Mouse (Mus musculus): ENCODE measurements around the gene Plekhg3. TPM values are rescaled to one million over a fixed set of nuclear protein-coding genes. Genes with fewer than 3 reads are reported as not detected.

The Plekhg3 gene
- polyA plus RNA-seq, 1 experiment from 2014 or later: 8.8 TPM

GRCm38 (mm10) chr12:76572261-76573251, 41.9 kb downstream of the Plekhg3 start:
- WGBS: 82% methylated on average over 27 of the region's 27 CpGs
- no peaks in the 10 kb centered on the region for H3K9me3 ChIP-seq (ENCODE audit: control insufficient read depth, low read length)
- no peaks in the 10 kb centered on the region for H3K27me3 ChIP-seq (replicated peaks; ENCODE audit: control insufficient read depth, insufficient read depth, low read length)
- no peak overlapping the region for H3K27ac ChIP-seq (ENCODE audit: low read length)
- no peak overlapping the region for H3K4me2 ChIP-seq (ENCODE audit: low read depth, low read length)
- 0 out of 2 replicates have a peak, but pooled peaks cover under 1% of the 10 kb centered on the region for H3K4me1 ChIP-seq (ENCODE audit: control insufficient read depth, insufficient read depth, low read length)
- H3K4me3 ChIP-seq (ENCODE audit: low read length): no peak overlapping the region
- H3K36me3 ChIP-seq (ENCODE audit: control insufficient read depth, insufficient read depth, low read length): peaks cover 20% of the 10 kb centered on the region
- no peak for ATAC-seq
- H3K9ac ChIP-seq (ENCODE audit: low read depth, low read length): no peak overlapping the region

- Histone ChIP-seq H3K27ac (ENCODE audit: low read length) (no peak overlapping the region), H3K4me2 (ENCODE audit: low read depth, low read length) (no peak overlapping the region), H3K4me1 (ENCODE audit: control insufficient read depth, insufficient read depth, low read length) (0 out of 2 replicates have a peak, but pooled peaks cover 8% of the 10 kb centered on the region), H3K9ac (ENCODE audit: low read depth, low read length) (no peak overlapping the region), H3K4me3 (ENCODE audit: low read length) (no peak overlapping the region), H3K9me3 (ENCODE audit: control insufficient read depth, low read length) (no peaks in the 10 kb centered on the region), H3K27me3 (replicated peaks; ENCODE audit: control insufficient read depth, insufficient read depth, low read length) (no peaks in the 10 kb centered on the region), H3K36me3 (ENCODE audit: control insufficient read depth, insufficient read depth, low read length) (peaks cover 19% of the 10 kb centered on the region)
- ATAC-seq: no peak
- WGBS: 91% methylated on average over 6 of the region's 6 CpGs
Measured at GRCm38 (mm10) chr12:76573381-76573780, 42.7 kb downstream of the Plekhg3 start.

- Histone ChIP-seq H3K4me2 (ENCODE audit: low read depth, low read length) (no peak overlapping the region), H3K27me3 (replicated peaks; ENCODE audit: control insufficient read depth, insufficient read depth, low read length) (no peaks in the 10 kb centered on the region), H3K4me3 (ENCODE audit: low read length) (no peak overlapping the region), H3K9ac (ENCODE audit: low read depth, low read length) (no peak overlapping the region), H3K36me3 (ENCODE audit: control insufficient read depth, insufficient read depth, low read length) (peaks cover 17% of the 10 kb centered on the region), H3K9me3 (ENCODE audit: control insufficient read depth, low read length) (no peaks in the 10 kb centered on the region), H3K4me1 (ENCODE audit: control insufficient read depth, insufficient read depth, low read length) (0 out of 2 replicates have a peak, but pooled peaks cover 10% of the 10 kb centered on the region), H3K27ac (ENCODE audit: low read length) (no peak overlapping the region)
- ATAC-seq: no peak
- WGBS: 94% methylated on average over 6 of the region's 6 CpGs
Measured at GRCm38 (mm10) chr12:76574815-76575214, 44.1 kb downstream of the Plekhg3 start.

GRCm38 (mm10) chr12:76576061-76576460, 45.4 kb downstream of the Plekhg3 start:
- Histone ChIP-seq H3K4me2 (ENCODE audit: low read depth, low read length) (no peak overlapping the region), H3K4me1 (ENCODE audit: control insufficient read depth, insufficient read depth, low read length) (0 out of 2 replicates have a peak, but pooled peaks cover 10% of the 10 kb centered on the region), H3K9ac (ENCODE audit: low read depth, low read length) (no peak overlapping the region), H3K9me3 (ENCODE audit: control insufficient read depth, low read length) (no peaks in the 10 kb centered on the region), H3K4me3 (ENCODE audit: low read length) (no peak overlapping the region), H3K27me3 (replicated peaks; ENCODE audit: control insufficient read depth, insufficient read depth, low read length) (no peaks in the 10 kb centered on the region), H3K27ac (ENCODE audit: low read length) (no peak overlapping the region), H3K36me3 (ENCODE audit: control insufficient read depth, insufficient read depth, low read length) (peaks cover 17% of the 10 kb centered on the region)
- WGBS: 91% methylated on average over 9 of the region's 9 CpGs
- ATAC-seq: no peak

- Histone ChIP-seq H3K4me2 (ENCODE audit: low read depth, low read length) (no peak overlapping the region), H3K9ac (ENCODE audit: low read depth, low read length) (no peak overlapping the region), H3K4me1 (ENCODE audit: control insufficient read depth, insufficient read depth, low read length) (0 out of 2 replicates have a peak, but pooled peaks cover 10% of the 10 kb centered on the region), H3K9me3 (ENCODE audit: control insufficient read depth, low read length) (no peaks in the 10 kb centered on the region), H3K36me3 (ENCODE audit: control insufficient read depth, insufficient read depth, low read length) (peaks cover 17% of the 10 kb centered on the region), H3K27me3 (replicated peaks; ENCODE audit: control insufficient read depth, insufficient read depth, low read length) (no peaks in the 10 kb centered on the region), H3K27ac (ENCODE audit: low read length) (no peak overlapping the region), H3K4me3 (ENCODE audit: low read length) (no peak overlapping the region)
- ATAC-seq: no peak
- 94% methylated on average over 8 of the region's 8 CpGs for WGBS
Measured at GRCm38 (mm10) chr12:76576806-76577205, 46.1 kb downstream of the Plekhg3 start.

- H3K4me3 ChIP-seq (ENCODE audit: low read length): no peak overlapping the region
- no peaks in the 10 kb centered on the region for H3K27me3 ChIP-seq (replicated peaks; ENCODE audit: control insufficient read depth, insufficient read depth, low read length)
- H3K9me3 ChIP-seq (ENCODE audit: control insufficient read depth, low read length): no peaks in the 10 kb centered on the region
- 87% methylated on average over 16 of the region's 16 CpGs for WGBS
- H3K9ac ChIP-seq (ENCODE audit: low read depth, low read length): no peak overlapping the region
- peaks cover 16% of the 10 kb centered on the region for H3K36me3 ChIP-seq (ENCODE audit: control insufficient read depth, insufficient read depth, low read length)
- peak overlapping the region; percentile 40; the same call in 1 of the 2 replicates for H3K27ac ChIP-seq (ENCODE audit: low read length)
- peaks cover 16% of the 10 kb centered on the region; the same call in 1 of the 2 replicates for H3K4me1 ChIP-seq (ENCODE audit: control insufficient read depth, insufficient read depth, low read length)
- peak; percentile 49; the same call in 1 of the 2 replicates for ATAC-seq
- no peak overlapping the region for H3K4me2 ChIP-seq (ENCODE audit: low read depth, low read length)
Measured at GRCm38 (mm10) chr12:76577858-76578257, 47.2 kb downstream of the Plekhg3 start.

- peaks cover 20% of the 10 kb centered on the region; the same call in 1 of the 2 replicates for H3K4me1 ChIP-seq (ENCODE audit: control insufficient read depth, insufficient read depth, low read length)
- H3K27ac ChIP-seq (ENCODE audit: low read length): peak overlapping the region; percentile 40; the same call in 1 of the 2 replicates
- H3K27me3 ChIP-seq (replicated peaks; ENCODE audit: control insufficient read depth, insufficient read depth, low read length): no peaks in the 10 kb centered on the region
- H3K9ac ChIP-seq (ENCODE audit: low read depth, low read length): no peak overlapping the region
- H3K4me2 ChIP-seq (ENCODE audit: low read depth, low read length): no peak overlapping the region
- no peak overlapping the region for H3K4me3 ChIP-seq (ENCODE audit: low read length)
- H3K36me3 ChIP-seq (ENCODE audit: control insufficient read depth, insufficient read depth, low read length): peaks cover 13% of the 10 kb centered on the region
- ATAC-seq: peak; percentile 65
- H3K9me3 ChIP-seq (ENCODE audit: control insufficient read depth, low read length): no peaks in the 10 kb centered on the region
- 64% methylated on average over 2 of the region's 2 CpGs for WGBS
Measured at GRCm38 (mm10) chr12:76578465-76578864, 47.8 kb downstream of the Plekhg3 start.

GRCm38 (mm10) chr12:76579806-76580205, 49.1 kb downstream of the Plekhg3 start:
- no peaks in the 10 kb centered on the region for H3K27me3 ChIP-seq (replicated peaks; ENCODE audit: control insufficient read depth, insufficient read depth, low read length)
- peaks cover 20% of the 10 kb centered on the region; the same call in 1 of the 2 replicates for H3K4me1 ChIP-seq (ENCODE audit: control insufficient read depth, insufficient read depth, low read length)
- H3K4me2 ChIP-seq (ENCODE audit: low read depth, low read length): no peak overlapping the region
- H3K9me3 ChIP-seq (ENCODE audit: control insufficient read depth, low read length): no peaks in the 10 kb centered on the region
- H3K27ac ChIP-seq (ENCODE audit: low read length): no peak overlapping the region
- no peak overlapping the region for H3K9ac ChIP-seq (ENCODE audit: low read depth, low read length)
- H3K36me3 ChIP-seq (ENCODE audit: control insufficient read depth, insufficient read depth, low read length): peaks cover 13% of the 10 kb centered on the region
- 59% methylated on average over 1 of the region's 1 CpGs for WGBS
- ATAC-seq: no peak
- no peak overlapping the region for H3K4me3 ChIP-seq (ENCODE audit: low read length)

GRCm38 (mm10) chr12:76582139-76582538, 51.4 kb downstream of the Plekhg3 start:
- Histone ChIP-seq H3K27ac (ENCODE audit: low read length) (no peak overlapping the region), H3K36me3 (ENCODE audit: control insufficient read depth, insufficient read depth, low read length) (no peaks in the 10 kb centered on the region), H3K9me3 (ENCODE audit: control insufficient read depth, low read length) (no peaks in the 10 kb centered on the region), H3K4me3 (ENCODE audit: low read length) (no peak overlapping the region), H3K9ac (ENCODE audit: low read depth, low read length) (no peak overlapping the region), H3K4me2 (ENCODE audit: low read depth, low read length) (no peak overlapping the region), H3K27me3 (replicated peaks; ENCODE audit: control insufficient read depth, insufficient read depth, low read length) (no peaks in the 10 kb centered on the region), H3K4me1 (ENCODE audit: control insufficient read depth, insufficient read depth, low read length) (peaks cover 20% of the 10 kb centered on the region; the same call in 1 of the 2 replicates)
- no peak for ATAC-seq
- 78% methylated on average over 3 of the region's 3 CpGs for WGBS
